8 mouse cellular contexts compared by ENCODE assay signal in the genomic region with DNA sequence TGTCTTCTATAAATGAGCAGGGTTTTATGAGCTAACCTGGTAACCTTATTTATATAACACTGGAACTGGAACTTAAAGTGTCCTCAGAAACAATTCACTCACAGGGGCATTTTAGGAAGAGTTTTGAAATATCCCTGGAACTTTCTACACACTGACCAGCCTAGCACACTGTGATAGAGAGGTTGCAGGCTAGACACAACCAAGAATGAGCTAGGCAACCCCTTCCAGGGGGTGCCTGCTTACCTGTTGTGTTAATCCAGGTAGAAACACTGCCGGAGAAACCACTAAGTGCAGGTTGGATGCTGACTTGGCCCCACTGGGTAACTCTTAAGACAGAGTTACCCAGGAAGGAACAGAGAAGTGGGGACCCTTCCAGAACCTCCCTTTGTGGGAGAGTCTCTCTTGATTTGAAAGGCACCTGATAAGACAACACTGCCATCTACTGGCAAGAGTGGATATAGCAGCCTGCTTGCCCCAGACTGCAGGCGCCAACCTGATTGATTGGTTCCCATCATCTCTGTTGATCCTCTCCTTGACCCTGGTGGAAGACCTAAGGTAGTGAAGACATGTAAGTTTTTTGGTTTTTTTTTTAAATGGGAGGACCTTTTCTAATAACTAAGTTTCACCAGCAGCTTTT. TPM values are rescaled to one million over a fixed set of nuclear protein-coding genes. Genes with fewer than 3 reads are reported as not detected.
DNase-seq lines count a peak whose midpoint lies in the region; ATAC-seq lines count a peak whose summit lies in the region.

No protein-coding gene starts in this region.

- H3K4me2 ChIP-seq in limb, embryonic 11.5 days (ENCODE audit: low read depth, severe bottlenecking): no peak overlapping the region
- no peak overlapping the region for H3K4me2 ChIP-seq in midbrain, embryonic 16.5 days (ENCODE audit: low read length)

- no peak overlapping the region for H3K27ac ChIP-seq in limb, embryonic 11.5 days (replicated peaks; ENCODE audit: low read depth, low read length)
- H3K27ac ChIP-seq in midbrain, embryonic 16.5 days (ENCODE audit: low read length): no peak overlapping the region

- no peaks in the 10 kb centered on the region for H3K9me3 ChIP-seq in limb, embryonic 11.5 days (ENCODE audit: control insufficient read depth, low read length)
- no peaks in the 10 kb centered on the region for H3K9me3 ChIP-seq in midbrain, embryonic 16.5 days (replicated peaks; ENCODE audit: control insufficient read depth, low read length, poor library complexity, severe bottlenecking)

- intact Hi-C loops in gastrocnemius, postnatal 14 days (cut with DNase I; ENCODE audit: low total_unique reads): loop anchor here (10.0 kb wide), 1 partner anchor 686 kb away; no protein-coding TSS in a partner anchor

- no peak overlapping the region for H3K4me3 ChIP-seq in limb, embryonic 11.5 days (ENCODE audit: low read depth, low read length)
- no peak overlapping the region for H3K4me3 ChIP-seq in midbrain, embryonic 16.5 days (ENCODE audit: low read depth, low read length)

- H3K27me3 ChIP-seq in limb, embryonic 11.5 days (ENCODE audit: control insufficient read depth, insufficient read depth, low read length): no peaks in the 10 kb centered on the region
- no peaks in the 10 kb centered on the region for H3K27me3 ChIP-seq in midbrain, embryonic 16.5 days (ENCODE audit: control insufficient read depth, insufficient read depth, low read depth, low read length)

- DNase-seq in 3T3-L1 (ENCODE audit: low read depth, low spot score): peak; percentile 81
- DNase-seq in adrenal gland, adult 18-20 months (ENCODE audit: low spot score in 2 of 2): peak; percentile 83 to 84
- DNase-seq in embryo, embryonic 10 days (ENCODE audit: low spot score): peak; percentile 88
- peak; percentile 60 for DNase-seq in gastrocnemius, postnatal 14 days
- DNase-seq in kidney, adult 8-10 months: peak; percentile 47 to 81
- DNase-seq in limb, embryonic 11.5 days (ENCODE audit: low spot score): peak; percentile 90
- DNase-seq in spleen, postnatal 10 days (ENCODE audit: low spot score in 2 of 2): peak; percentile 82 to 88

- peak; percentile 54; the same call in 1 of the 2 replicates for ATAC-seq in limb, embryonic 11.5 days (ENCODE audit: insufficient number of reproducible peaks, low FRiP score, low TSS enrichment, low read depth)
- peak; percentile 69 for ATAC-seq in midbrain, embryonic 16.5 days

- WGBS in limb, embryonic 11.5 days: 29% methylated on average over 2 of the region's 2 CpGs
- WGBS in midbrain, embryonic 16.5 days: 27% methylated on average over 2 of the region's 2 CpGs

- no peaks in the 10 kb centered on the region for H3K36me3 ChIP-seq in limb, embryonic 11.5 days (ENCODE audit: control insufficient read depth, insufficient read depth, low read length)
- H3K36me3 ChIP-seq in midbrain, embryonic 16.5 days (ENCODE audit: control insufficient read depth, insufficient read depth, low read length): no peaks in the 10 kb centered on the region

- no peak overlapping the region for H3K9ac ChIP-seq in limb, embryonic 11.5 days (ENCODE audit: low read length)
- no peak overlapping the region for H3K9ac ChIP-seq in midbrain, embryonic 16.5 days (ENCODE audit: low read depth, low read length)

- H3K4me1 ChIP-seq in limb, embryonic 11.5 days (ENCODE audit: control insufficient read depth, insufficient read depth, low read length): no peaks in the 10 kb centered on the region
- no peaks in the 10 kb centered on the region for H3K4me1 ChIP-seq in midbrain, embryonic 16.5 days (ENCODE audit: control insufficient read depth, insufficient read depth, low read length)

RNA-seq across cellular contexts. Expression of a gene that starts 36.7 kb away (rescaled TPM):
- total RNA-seq in adrenal gland, adult 18-20 months (2021): 10 to 100 TPM; 17.6 to 24.4 TPM
- 1 to 10 TPM; 7.6 to 9.9 TPM for total RNA-seq in gastrocnemius, postnatal 14 days (2021)
- 2.3 and 3.2 TPM in 2 replicates for polyA plus RNA-seq in limb, embryonic 11.5 days (2014; fragmentation: Nextera tagmentation; extraction: Ambion mirVana)
- 2.7 and 3.1 TPM in 2 replicates for polyA plus RNA-seq in midbrain, embryonic 16.5 days (2015; fragmentation: Nextera tagmentation; extraction: Ambion mirVana)
